Mouse (Mus musculus): ENCODE measurements around the gene Rhbdf1. TPM values are rescaled to one million over a fixed set of nuclear protein-coding genes. Genes with fewer than 3 reads are reported as not detected.
A peak's percentile ranks its signal among the peaks of the same experiment; 100 is the strongest.

The Rhbdf1 gene
- total RNA-seq (2021) = 10 to 100 TPM; 11.1 to 14.2 TPM
- long read RNA-seq, experiment 1, transcript Rhbdf1-201 (18 exons, 2,946 nt) = major isoform, 8 of 36 reads
- long read RNA-seq, experiment 1, partial matches to known transcripts = 0 of 36 reads
- long read RNA-seq, experiment 1, other reads (novel, unspliced or antisense) = 28 of 36 reads
- long read RNA-seq, experiment 2, transcript Rhbdf1-201 (18 exons, 2,946 nt) = major isoform, 6 of 15 reads
- long read RNA-seq, experiment 2, partial matches to known transcripts = 2 of 15 reads
- long read RNA-seq, experiment 2, other reads (novel, unspliced or antisense) = 7 of 15 reads

DNA sequence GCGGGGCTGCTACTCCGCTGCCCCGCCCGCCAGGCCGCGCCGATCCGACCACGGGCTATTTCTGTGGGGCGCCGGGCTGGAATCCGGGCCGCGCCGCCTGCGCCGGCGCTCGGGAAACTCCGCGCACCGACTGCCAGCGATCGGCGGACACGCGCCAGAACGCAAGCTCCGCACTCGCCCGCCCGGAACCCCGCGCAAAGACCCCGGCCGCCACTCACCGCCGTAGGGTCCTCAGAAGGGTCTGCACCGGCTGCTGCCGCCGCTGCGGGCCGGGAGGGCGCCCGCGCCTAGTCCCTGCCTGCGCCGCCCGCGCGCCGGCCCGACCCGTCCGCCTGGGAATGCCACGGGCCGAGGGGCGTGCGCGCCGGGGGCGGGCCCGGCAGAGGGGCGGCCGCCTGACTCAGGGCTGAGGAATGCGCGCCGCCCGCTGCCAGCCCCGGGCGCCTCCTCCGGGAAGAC lies at the start of gene Rhbdf1:
Gene Rhbdf1, minus strand, starts transcription at position 350 of the 459 bp plus-strand sequence.
- DNase-seq (ENCODE audit: low spot score in 2 of 2) = no peak

GRCm38 (mm10) chr11:32271178-32271577 lies 49.1 kb upstream of the Rhbdf1 start:
- no peak for DNase-seq (ENCODE audit: low spot score in 2 of 2)

- DNase-seq (ENCODE audit: low spot score in 2 of 2) = no peak
These were observed 46.9 kb upstream of the Rhbdf1 start for GRCm38 (mm10) chr11:32268952-32269351.

DNA sequence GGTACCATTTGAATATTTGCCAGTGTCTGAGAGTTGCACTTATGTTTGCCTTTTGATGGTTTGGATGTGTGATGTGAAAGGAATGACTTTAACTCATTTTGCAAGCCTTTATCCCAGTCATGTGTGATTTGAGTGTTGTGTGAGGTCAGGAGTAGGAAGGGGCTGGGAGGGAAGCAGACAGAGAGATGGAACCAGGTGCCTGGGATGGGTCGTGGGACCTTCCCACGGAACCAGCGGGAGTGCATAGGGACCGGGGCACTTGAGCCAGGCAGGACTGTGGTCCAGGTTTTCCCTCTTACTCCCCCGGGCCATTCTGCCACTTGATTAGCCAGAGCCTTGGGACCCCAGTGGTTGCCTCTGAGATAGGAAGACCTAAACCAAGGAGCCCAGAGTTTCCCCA lies 45.9 kb upstream of the Rhbdf1 start:
- no peak for DNase-seq (ENCODE audit: low spot score in 2 of 2)

DNA sequence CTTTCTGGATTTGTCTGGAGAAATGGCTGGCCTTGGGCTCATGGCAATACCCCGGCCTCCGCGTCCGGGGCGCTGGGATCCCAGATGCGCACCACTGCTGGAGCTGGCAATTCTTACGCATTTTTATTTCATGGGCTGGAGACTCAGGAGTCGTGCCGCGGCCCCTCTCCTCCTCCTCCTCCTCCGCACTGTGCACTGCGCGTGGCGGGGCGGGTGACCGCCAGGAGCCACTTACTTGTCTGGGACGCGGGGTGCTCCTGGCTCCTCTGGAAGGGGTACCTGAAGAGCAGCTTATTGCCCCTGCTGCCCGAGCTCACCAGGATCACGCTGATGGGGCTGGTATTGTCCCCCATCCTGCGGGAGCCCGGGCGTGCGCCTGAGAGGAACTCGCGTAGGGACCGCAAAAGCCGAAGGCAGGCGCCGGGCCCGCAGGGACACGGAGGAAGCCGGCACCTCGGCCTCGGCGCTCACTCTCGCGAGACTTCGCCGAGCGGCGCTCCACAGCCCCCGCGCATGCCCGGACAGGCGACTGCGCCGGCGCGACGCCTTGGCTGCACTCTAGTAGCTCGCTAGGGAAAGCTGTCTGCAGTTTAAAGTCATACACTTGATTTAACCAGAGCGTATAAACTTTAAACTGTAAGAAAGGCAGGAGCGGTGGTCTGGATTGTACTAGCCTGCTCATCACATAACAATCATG lies 45.2 kb upstream of the Rhbdf1 start, which contains the start of gene Nprl3:
Gene Nprl3, minus strand, starts transcription at position 520 of the 697 bp plus-strand sequence.
- DNase-seq (ENCODE audit: low spot score in 2 of 2) = peak; percentile 95 to 96

DNA sequence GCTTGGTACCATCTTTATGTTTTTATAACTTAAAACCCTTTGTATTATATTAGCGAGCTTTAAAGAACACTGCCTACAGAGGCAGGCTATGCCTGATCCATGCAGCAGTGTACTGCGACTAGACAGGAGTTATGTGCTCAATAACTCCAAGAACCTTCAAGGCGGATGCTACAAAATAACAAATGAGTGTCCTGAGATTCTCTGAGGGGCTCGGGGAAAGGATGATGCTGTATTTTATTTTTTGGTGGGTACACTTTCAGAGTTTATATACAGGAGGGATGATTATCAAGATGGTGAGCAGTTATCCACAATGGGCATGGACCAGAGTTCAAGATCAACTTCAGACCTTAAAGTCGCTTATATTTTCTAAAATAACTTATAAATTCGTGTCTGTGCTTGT lies 44.7 kb upstream of the Rhbdf1 start:
- no peak for DNase-seq (ENCODE audit: low spot score in 2 of 2)

DNA sequence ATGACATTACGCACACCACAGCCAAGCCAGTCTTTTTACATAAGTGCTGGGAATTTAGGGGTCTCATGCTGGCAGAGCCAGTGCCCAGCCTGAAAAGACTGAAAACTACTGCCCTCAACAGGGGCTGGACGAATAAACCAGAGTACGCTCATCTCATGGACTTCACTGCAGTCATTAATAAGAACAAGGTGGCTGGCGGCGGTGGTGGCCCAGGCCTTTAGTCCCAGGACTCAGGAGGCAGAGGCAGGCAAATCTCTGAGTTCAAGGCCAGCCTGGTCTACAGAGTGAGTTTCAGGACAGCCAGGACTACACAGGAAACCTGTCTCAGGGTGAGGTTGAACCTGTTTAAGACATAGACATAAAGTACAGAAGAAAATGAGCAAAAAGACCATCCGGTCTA lies 44.1 kb upstream of the Rhbdf1 start:
- DNase-seq (ENCODE audit: low spot score in 2 of 2) = no peak

- no peak for DNase-seq (ENCODE audit: low spot score in 2 of 2)
These were observed 43.1 kb upstream of the Rhbdf1 start for GRCm38 (mm10) chr11:32265117-32265738.

- DNase-seq (ENCODE audit: low spot score in 2 of 2) = no peak
These were observed 40.7 kb upstream of the Rhbdf1 start for GRCm38 (mm10) chr11:32262674-32263415.

GRCm38 (mm10) chr11:32256566-32256965 lies 34.5 kb upstream of the Rhbdf1 start:
- no peak for DNase-seq (ENCODE audit: low spot score in 2 of 2)

- DNase-seq (ENCODE audit: low spot score in 2 of 2) = no peak
These were observed 34.0 kb upstream of the Rhbdf1 start for GRCm38 (mm10) chr11:32256146-32256545.

DNA sequence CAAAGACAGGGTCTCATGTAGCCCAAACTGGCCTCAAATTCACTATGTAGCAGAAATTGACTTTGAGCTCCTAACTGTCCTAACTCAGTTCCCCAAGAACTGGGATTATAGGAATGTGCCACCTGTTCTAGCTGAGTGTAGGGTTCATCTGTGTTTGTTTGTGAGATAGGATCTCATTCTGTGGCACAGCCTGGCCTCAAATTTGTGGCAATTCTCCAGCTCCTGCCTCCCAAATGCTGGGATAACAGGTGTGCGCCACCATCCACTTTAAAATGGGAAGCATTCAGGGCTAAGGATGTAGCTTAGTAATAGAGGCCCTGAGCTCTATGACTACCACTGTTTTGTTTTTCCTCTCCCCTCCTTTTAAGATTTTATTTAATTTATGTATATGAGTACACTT lies 31.0 kb upstream of the Rhbdf1 start:
- DNase-seq (ENCODE audit: low spot score in 2 of 2) = no peak

GRCm38 (mm10) chr11:32250880-32251763 lies 29.0 kb upstream of the Rhbdf1 start:
- DNase-seq (ENCODE audit: low spot score in 2 of 2) = no peak

DNA sequence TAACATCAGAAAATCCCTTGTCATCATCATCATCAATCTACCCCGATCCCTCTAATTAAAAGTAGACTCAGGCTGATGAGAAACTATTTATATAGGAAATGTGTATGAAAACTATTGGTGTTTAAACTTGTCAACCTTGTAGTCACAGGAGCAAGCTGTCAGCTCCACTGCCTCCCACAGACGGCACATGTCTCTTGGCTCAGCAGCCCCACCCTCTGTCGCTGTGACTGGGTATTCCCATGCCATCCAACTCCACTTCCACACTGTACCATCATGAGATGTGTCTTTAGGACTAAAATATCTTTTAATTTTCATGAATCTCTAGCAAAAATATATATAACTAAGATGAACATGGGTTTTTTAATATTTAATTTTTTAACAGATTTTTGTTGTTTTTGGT lies 26.2 kb upstream of the Rhbdf1 start:
- no peak for DNase-seq (ENCODE audit: low spot score in 2 of 2)

DNA sequence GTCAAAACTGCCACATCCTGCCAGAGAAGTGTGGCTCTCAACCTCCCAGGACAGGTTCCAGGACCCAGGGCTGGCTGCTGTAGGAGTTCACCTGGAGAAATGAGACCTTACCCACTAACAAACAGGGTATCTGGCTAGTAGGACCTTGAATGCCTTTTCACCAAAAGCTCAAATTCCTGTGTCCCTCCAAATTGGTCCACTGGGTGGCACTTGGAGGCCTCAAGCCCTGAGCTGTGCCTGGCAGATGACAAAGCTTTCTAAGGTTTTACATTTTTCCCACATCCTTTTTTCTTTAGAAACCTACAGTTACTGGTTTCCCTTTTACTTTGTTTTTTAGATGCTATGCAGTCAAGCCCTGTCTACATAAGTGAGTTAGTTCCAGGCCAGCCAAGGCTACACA lies 25.0 kb upstream of the Rhbdf1 start:
- no peak for DNase-seq (ENCODE audit: low spot score in 2 of 2)

DNA sequence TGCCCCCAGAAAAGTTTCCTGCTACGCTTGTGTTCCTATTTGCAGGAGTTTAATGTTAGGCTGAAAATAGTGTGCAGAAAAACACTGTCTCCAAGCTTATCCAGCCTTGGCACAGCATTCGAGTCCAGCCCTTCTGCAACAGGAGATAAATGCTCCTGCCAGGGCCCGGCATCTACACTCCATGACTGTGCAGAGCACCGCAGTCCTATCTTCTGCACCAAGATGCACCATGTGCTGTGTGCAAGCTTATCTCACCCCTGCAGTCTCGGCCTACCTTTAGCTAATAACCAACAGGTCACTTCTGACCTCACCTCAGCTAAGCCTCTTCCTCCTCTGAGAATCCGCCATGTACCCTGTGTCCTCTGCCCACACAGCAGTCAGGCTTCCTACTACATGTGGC lies 23.5 kb upstream of the Rhbdf1 start:
- DNase-seq (ENCODE audit: low spot score in 2 of 2) = no peak

- no peak for DNase-seq (ENCODE audit: low spot score in 2 of 2)
These were observed 22.5 kb upstream of the Rhbdf1 start for GRCm38 (mm10) chr11:32244617-32245016.

- no peak for DNase-seq (ENCODE audit: low spot score in 2 of 2)
These were observed 22.0 kb upstream of the Rhbdf1 start for GRCm38 (mm10) chr11:32244064-32244463.

DNA sequence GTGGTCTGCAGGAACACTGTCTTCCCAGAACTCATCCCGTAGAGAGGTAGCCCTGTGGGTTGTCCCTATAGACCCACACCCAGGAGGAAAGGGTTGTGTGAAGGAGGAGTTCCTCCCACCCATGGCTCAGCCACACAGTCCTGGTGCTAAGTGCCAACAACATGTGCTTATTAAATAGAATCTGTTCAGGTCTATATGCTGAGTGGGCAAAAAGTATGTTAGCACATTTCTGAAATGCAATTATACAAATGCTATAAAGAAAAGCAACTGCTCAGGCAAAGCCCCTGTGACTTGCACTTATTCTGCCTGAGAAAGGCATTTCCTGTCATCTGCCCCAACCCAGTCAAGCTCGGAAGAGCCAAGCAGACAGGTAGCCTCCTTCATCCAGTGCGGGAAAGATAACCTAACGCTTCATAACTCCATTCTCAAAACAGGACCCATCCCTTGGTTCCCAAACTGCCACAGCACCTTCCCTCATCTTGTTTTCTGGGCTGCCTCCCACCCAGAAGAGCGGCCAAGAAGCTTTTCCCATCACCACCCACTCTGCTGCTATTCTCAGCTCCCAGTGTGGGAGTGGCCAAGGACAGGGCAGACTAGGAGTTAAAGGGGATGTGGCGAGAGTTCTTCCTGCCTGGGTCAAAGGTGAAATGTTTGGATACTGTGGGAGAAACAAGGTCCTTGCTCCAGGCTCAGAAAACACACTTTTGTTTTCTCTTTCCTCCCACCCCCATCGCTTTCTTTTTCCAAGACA lies 21.3 kb upstream of the Rhbdf1 start:
- DNase-seq (ENCODE audit: low spot score in 2 of 2) = peak in 1 of 2 experiments; percentile 72

- no peak for DNase-seq (ENCODE audit: low spot score in 2 of 2)
These were observed 20.1 kb upstream of the Rhbdf1 start for GRCm38 (mm10) chr11:32242209-32242608.

All from left cerebral cortex, adult 18-20 months (tissue).